Mouse (Mus musculus) kidney, adult 2 months (tissue): ENCODE data around the gene Pparg. TPM values are rescaled to one million over a fixed set of nuclear protein-coding genes. Genes with fewer than 3 reads are reported as not detected.
A peak's percentile ranks its signal among the peaks of the same experiment; 100 is the strongest.

ENCODE experiments used
- DNase-seq: peaks from one replicate; pipeline ENCODE4 v3.0.0; 2021
- H3K27ac ChIP-seq: fragments of 200-500 bp; 2 replicates; pipeline ENCODE4 v1.5.1; 2012; ENCODE audit warnings: low read depth, low read length, control low read depth, inconsistent platforms; ENCODE audit not compliant: insufficient read depth
- H3K27me3 ChIP-seq: fragments of 200-500 bp; replicated peaks from 2 replicates; pipeline ENCODE4 v1.6.1; 2012; ENCODE audit warnings: mild to moderate bottlenecking, moderate library complexity, low read length, inconsistent platforms; ENCODE audit not compliant: control insufficient read depth, insufficient read depth
- H3K36me3 ChIP-seq: fragments of 200-500 bp; 2 replicates; pipeline ENCODE4 v1.6.1; 2012; ENCODE audit warnings: mild to moderate bottlenecking, moderate library complexity, low read length, inconsistent platforms; ENCODE audit not compliant: control insufficient read depth, insufficient read depth
- H3K4me1 ChIP-seq: fragments of 200-500 bp; 2 replicates; pipeline ENCODE4 v1.6.1; 2011; ENCODE audit warnings: low read length; ENCODE audit not compliant: control insufficient read depth, insufficient read depth
- H3K4me3 ChIP-seq: fragments of 200-500 bp; 2 replicates; pipeline ENCODE4 v1.5.1; 2011; ENCODE audit warnings: mild to moderate bottlenecking, low read depth, low read length, control low read depth; ENCODE audit not compliant: insufficient read depth
- CTCF ChIP-seq: fragments of 200-500 bp; conservative IDR thresholded peaks from 2 replicates; pipeline ENCODE4 v1.5.1; 2011; ENCODE audit warnings: low read depth, mild to moderate bottlenecking, control low read depth, low read length, moderate library complexity, mixed read lengths; ENCODE audit not compliant: insufficient read depth, insufficient read length
- POLR2A ChIP-seq: fragments of 200-500 bp; IDR thresholded peaks from one replicate; pipeline ENCODE4 v1.6.1; 2011; ENCODE audit warnings: low read depth, low read length, control low read depth
- WGBS: fragments of 180-500 bp; shearing (Covaris S2); methylation state at CpG from one replicate; pipeline ENCODE4 v1.1.7; 2018; 5-methylcytosine and 5-hydroxymethylcytosine counted together
- polyA plus RNA-seq: library from polyadenylated mRNA; depleted of rRNA; stranded (reverse); fragments of >200 nt; gene quantifications from 2 replicates; pipeline ENCODE4 v1.2.3, GENCODE M21; 2012

The Pparg gene
- polyA plus RNA-seq, 1 experiment, result 13.5 TPM

DNA sequence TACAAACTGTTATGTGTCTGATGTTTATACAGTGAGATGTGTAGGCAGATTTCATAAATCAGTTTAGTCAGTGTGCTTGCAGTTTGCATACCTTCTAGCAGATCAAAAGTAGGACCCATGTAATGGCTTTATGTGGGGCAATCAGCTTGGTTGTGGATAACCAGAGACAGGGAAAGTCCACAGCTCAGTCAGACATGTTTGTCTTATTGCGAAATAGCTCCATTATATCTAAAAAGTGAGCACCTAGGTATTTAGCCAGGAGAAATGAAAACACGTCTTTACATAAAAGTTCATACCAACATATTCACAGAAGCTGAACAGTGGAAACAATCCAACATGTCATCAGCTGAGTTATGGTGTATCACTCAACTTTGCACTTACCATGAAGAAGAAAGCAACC lies 20.7 kb upstream of the Pparg start:
- DNase-seq, result no peak
- 81% methylated on average over 2 of the region's 2 CpGs for WGBS
- H3K4me1 ChIP-seq, result no peaks in the 10 kb centered on the region
- no peak overlapping the region for H3K4me3 ChIP-seq
- H3K27ac ChIP-seq, result no peak overlapping the region
- no peaks in the 10 kb centered on the region for H3K36me3 ChIP-seq
- no peaks in the 10 kb centered on the region for H3K27me3 ChIP-seq
- no peak for TF ChIP-seq POLR2A
- no peak for TF ChIP-seq CTCF

DNA sequence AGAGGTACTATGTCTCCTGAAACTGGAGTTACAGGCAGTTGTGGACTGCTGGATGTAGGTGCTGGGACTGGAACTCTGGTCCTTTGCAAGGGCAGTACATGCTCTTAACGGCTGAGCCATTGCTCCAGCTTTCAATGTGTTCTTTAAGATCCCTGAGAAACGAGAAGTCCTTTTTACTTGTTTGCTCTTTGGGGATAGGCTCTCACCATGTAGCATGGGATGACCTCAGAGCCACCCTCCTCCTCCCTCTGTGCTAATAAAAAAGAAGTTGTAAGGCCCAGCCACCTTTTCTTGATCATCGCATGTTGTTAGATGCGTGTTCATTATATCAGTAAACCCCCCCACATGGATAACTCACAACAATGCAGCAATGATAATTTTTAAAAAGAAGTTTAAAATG lies 17.7 kb upstream of the Pparg start:
- Histone ChIP-seq H3K4me1 (no peaks in the 10 kb centered on the region), H3K36me3 (no peaks in the 10 kb centered on the region), H3K27me3 (no peaks in the 10 kb centered on the region), H3K4me3 (no peak overlapping the region), H3K27ac (no peak overlapping the region)
- TF ChIP-seq POLR2A (no peak), CTCF (no peak)
- no peak for DNase-seq
- 78% methylated on average over 4 of the region's 4 CpGs for WGBS

DNA sequence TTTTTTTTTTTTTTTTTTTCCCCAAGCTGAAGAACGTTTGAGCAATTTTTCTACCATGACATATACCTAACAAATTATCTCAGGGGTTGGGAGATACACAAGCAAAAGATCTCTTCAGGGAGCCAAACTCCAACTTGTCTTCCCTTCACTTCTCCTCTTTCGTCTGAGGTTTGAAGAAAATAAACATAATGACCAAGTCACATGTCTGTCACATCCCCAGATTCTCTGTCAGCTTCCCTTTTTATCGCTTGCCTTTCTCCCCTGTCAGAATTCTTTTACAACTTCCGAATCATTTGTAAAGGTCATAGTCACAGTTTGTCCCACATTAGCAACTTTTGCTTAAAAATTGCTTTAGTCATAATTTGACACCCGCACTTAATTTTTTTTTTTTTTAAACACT lies 17.2 kb upstream of the Pparg start:
- no peaks in the 10 kb centered on the region for H3K27me3 ChIP-seq
- WGBS, result 52% methylated on average over 5 of the region's 5 CpGs
- TF ChIP-seq CTCF, result no peak
- no peak for TF ChIP-seq POLR2A
- no peak overlapping the region for H3K27ac ChIP-seq
- DNase-seq, result no peak
- no peaks in the 10 kb centered on the region for H3K4me1 ChIP-seq
- H3K36me3 ChIP-seq, result no peaks in the 10 kb centered on the region
- no peak overlapping the region for H3K4me3 ChIP-seq

DNA sequence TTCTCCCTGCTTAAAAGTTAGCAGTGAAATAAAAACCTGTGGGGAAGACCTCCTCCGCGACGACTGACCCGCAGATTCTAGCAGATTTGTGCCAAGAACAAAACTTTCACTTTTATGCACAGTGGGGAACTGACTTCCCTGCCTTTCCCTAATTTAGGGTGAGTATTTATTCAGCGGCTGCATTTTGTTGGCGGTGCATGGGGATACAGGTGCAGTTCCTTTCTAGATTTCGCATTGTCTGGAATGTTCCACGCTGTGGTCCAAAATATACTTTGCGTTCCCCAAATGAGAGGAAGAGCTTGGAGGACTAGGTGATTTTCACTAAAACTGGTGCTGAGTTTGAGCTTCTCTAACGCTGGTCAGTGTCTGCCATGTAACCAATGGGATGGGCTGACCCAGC lies 16.6 kb upstream of the Pparg start:
- H3K4me3 ChIP-seq, result no peak overlapping the region

DNA sequence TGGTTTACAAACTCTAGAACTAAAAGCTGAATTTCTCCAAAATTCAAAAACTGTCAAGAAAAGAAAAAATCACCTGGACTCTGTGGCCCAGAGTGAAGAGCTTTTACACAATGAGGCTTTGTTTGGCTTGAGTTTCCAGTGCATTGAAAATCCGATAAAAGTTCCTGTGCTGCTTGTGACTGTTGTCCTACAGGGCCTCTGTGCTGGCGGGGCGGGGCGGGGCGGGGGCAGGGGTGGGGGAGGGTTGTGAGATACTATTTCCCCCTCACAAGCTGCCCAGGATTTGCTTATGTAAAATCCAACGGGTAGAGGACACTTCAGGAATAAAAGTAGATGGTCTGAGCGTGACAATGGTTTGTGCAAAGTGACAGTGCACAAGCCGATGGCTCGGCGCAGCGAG lies 16.2 kb upstream of the Pparg start:
- TF ChIP-seq POLR2A (no peak), CTCF (no peak)
- DNase-seq, result no peak
- WGBS, result 50% methylated on average over 11 of the region's 11 CpGs
- Histone ChIP-seq H3K4me1 (no peaks in the 10 kb centered on the region), H3K27ac (no peak overlapping the region), H3K27me3 (no peaks in the 10 kb centered on the region), H3K36me3 (no peaks in the 10 kb centered on the region), H3K4me3 (no peak overlapping the region)

More for the DNA sequence above, 16.6 kb upstream of the Pparg start:
- no peaks in the 10 kb centered on the region for H3K4me1 ChIP-seq
- no peaks in the 10 kb centered on the region for H3K36me3 ChIP-seq
- no peak overlapping the region for H3K27ac ChIP-seq
- no peaks in the 10 kb centered on the region for H3K27me3 ChIP-seq
- WGBS, result 37% methylated on average over 10 of the region's 10 CpGs
- TF ChIP-seq POLR2A (no peak), CTCF (no peak)
- no peak for DNase-seq

DNA sequence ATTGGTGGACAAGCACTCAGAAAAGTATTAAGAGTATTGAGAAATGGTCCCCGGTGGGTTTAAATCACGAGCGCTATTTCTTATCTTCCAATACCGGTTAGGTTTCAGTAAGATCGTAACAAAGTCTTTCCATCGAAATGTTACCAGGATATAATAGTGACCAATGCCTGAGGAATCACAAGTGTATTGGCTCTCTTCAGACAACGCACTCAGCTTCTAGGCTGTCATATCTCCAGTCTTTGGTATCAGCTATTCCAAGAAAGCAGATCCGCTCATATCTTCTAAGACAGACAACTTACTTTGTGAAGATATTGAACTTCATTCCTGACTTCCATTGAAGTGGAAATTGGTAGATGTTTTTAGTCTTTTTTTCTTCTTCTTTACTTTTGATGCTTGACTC lies 15.7 kb upstream of the Pparg start:
- no peak for DNase-seq
- no peaks in the 10 kb centered on the region for H3K27me3 ChIP-seq
- H3K36me3 ChIP-seq, result no peaks in the 10 kb centered on the region
- H3K4me1 ChIP-seq, result no peaks in the 10 kb centered on the region
- 93% methylated on average over 8 of the region's 8 CpGs for WGBS
- no peak overlapping the region for H3K4me3 ChIP-seq
- TF ChIP-seq CTCF (no peak), POLR2A (no peak)
- H3K27ac ChIP-seq, result no peak overlapping the region

DNA sequence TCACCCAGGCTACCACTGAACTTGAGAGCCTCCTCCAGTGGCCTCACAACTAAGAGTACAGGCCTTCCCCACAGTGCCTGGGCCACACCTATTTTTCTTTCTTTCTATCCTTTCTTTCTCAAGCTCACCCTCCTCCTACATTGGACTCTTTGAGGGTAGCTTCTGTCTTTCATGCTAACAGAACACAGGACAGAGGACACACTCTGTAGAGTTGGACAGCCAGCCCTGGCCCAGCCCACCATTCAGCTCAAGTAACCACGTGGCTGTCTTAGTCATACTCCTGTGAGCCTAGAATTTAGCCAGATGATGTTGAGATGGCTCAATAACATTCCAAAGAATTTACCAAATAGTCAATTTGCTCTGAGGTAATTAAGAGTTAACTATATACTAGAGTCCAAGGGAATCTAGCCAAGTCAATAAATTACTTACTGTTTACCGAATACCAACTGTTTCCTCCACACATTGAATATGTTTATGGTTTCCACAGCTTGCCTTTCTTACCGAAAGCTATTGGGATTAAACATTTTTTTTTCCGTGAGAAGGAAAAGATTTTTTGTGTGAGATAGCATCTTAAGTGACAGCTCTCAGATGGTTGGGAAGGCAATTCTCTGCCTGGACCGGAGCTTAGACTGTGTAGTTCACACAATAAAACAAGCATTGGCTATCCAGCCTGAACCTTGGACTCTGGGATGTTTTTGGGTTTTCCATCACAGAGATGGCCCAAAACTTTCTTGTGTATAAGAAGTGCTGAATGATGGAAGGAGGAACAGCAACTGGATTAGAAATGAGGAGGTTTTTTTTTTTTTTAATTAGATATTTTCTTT lies 10.9 kb upstream of the Pparg start:
- Histone ChIP-seq H3K4me1 (no peaks in the 10 kb centered on the region), H3K27me3 (no peaks in the 10 kb centered on the region), H3K4me3 (no peak overlapping the region), H3K36me3 (no peaks in the 10 kb centered on the region), H3K27ac (no peak overlapping the region)
- TF ChIP-seq CTCF (no peak), POLR2A (no peak)
- WGBS, result 14% methylated on average over 5 of the region's 5 CpGs
- DNase-seq, result peak; percentile 5
